Mouse (Mus musculus) G1E (cell line): ENCODE results near the gene Cldn34b2.

Experiments
- CTCF ChIP-seq: IDR thresholded peaks from 2 replicates; pipeline ENCODE4 v1.5.1; 2012; ENCODE audit warnings: low read depth, low read length, inconsistent platforms, mixed read lengths
- GATA1 ChIP-seq: IDR thresholded peaks from 2 replicates; pipeline ENCODE4 v1.6.1; 2012; ENCODE audit warnings: borderline replicate concordance, low read length, inconsistent platforms, mixed read lengths
- POLR2AphosphoS5 ChIP-seq: IDR thresholded peaks from 2 replicates; pipeline ENCODE4 v1.6.1; 2012; ENCODE audit warnings: low read depth, low read length, inconsistent platforms; ENCODE audit not compliant: insufficient replicate concordance
- TAL1 ChIP-seq: conservative IDR thresholded peaks from 2 replicates; pipeline ENCODE4 v1.6.1; 2012; ENCODE audit warnings: low read depth, low read length, inconsistent platforms, mixed read lengths

- TF ChIP-seq CTCF: no peak
- TF ChIP-seq GATA1: no peak
- TF ChIP-seq TAL1: no peak
- no peak for TF ChIP-seq POLR2AphosphoS5
These were observed 23.7 kb upstream of the Cldn34b2 start for GRCm38 (mm10) chrX:155151868-155152267.
